Mouse (Mus musculus) liver, postnatal 0 days (tissue): ENCODE measurements at regions not wholly inside any gene's neighbourhood (a gene's known extent, or its start where the extent isn't known, plus 50 kb on each side); places are given as distances from the start of the nearest gene placed in this dataset.

Source experiments
- CTCF ChIP-seq: sonication (generic); IDR thresholded peaks from 2 replicates; pipeline ENCODE4 v1.5.1; 2016; ENCODE audit warnings: antibody characterized with exemption, low read depth
- EP300 ChIP-seq: IDR thresholded peaks from 2 replicates; pipeline ENCODE4 v1.6.1; 2016; ENCODE audit warnings: antibody characterized with exemption, low read depth, mild to moderate bottlenecking

DNA sequence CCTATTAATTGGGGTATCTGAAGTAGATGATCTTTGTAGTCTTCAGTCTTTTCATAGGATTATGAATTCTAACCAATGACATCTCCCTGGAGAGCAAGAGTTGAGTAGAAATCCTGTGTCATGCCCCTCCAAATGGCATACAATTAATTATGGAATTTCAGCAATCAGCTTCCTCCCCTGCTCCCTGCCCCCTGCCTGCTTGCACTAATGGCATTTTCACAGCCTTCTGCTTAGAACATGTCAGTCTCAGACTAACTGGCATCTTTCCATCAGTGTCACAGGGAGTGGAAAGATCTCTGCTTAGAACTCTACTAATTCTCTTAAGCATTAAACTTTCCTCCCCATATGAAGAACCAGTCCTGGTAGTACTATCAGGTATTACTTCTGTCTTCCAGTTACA, 581.8 kb upstream of the Camk1g start:
- TF ChIP-seq CTCF (no peak), EP300 (no peak)
